Mouse (Mus musculus) layer of hippocampus, adult 9-10 months (tissue): ENCODE data around the gene Fbxo11.
"Not testable (repeated sequence)": the region's sequence is repeated elsewhere in the genome, so short reads cannot be mapped to it uniquely, and the experiment has no call there.

Experiments
- DNase-seq: peaks from one replicate; pipeline ENCODE4 v3.0.0; 2022; ENCODE audit warnings: low spot score

The Fbxo11 gene

GRCm38 (mm10) chr17:88006956-88007355 is 58.1 kb downstream of the Fbxo11 start:
- DNase-seq: no peak

GRCm38 (mm10) chr17:88004892-88005291 is 60.2 kb downstream of the Fbxo11 start:
- no peak for DNase-seq

GRCm38 (mm10) chr17:87997808-87998207 is 67.3 kb downstream of the Fbxo11 start:
- no peak for DNase-seq

- DNase-seq: no peak
These were observed 71.8 kb downstream of the Fbxo11 start for GRCm38 (mm10) chr17:87993338-87993737.

- no peak for DNase-seq
These were observed 72.9 kb downstream of the Fbxo11 start for GRCm38 (mm10) chr17:87992154-87992553.

- DNase-seq: no peak
These were observed 77.6 kb downstream of the Fbxo11 start for GRCm38 (mm10) chr17:87987507-87987906.

GRCm38 (mm10) chr17:87985916-87986315 is 79.2 kb downstream of the Fbxo11 start:
- no peak for DNase-seq

- DNase-seq: no peak
These were observed 80.5 kb downstream of the Fbxo11 start for GRCm38 (mm10) chr17:87984440-87985214.

- DNase-seq: no peak
These were observed 81.8 kb downstream of the Fbxo11 start for GRCm38 (mm10) chr17:87983313-87983712.

- DNase-seq: no peak
These were observed 83.0 kb downstream of the Fbxo11 start for GRCm38 (mm10) chr17:87982112-87982511.

GRCm38 (mm10) chr17:87979696-87980095 is 85.4 kb downstream of the Fbxo11 start:
- not testable (repeated sequence) for DNase-seq

GRCm38 (mm10) chr17:87976927-87977326 is 88.2 kb downstream of the Fbxo11 start:
- not testable (repeated sequence) for DNase-seq

- DNase-seq: no peak
These were observed 88.8 kb downstream of the Fbxo11 start for GRCm38 (mm10) chr17:87976154-87976806.

GRCm38 (mm10) chr17:87975229-87975853 is 89.8 kb downstream of the Fbxo11 start:
- DNase-seq: no peak

GRCm38 (mm10) chr17:87974629-87975228 is 90.4 kb downstream of the Fbxo11 start, which contains the start of gene Msh6:
Gene Msh6 (plus strand): TSS chr17:87975062.
- DNase-seq: peak; percentile 61

- no peak for DNase-seq
These were observed 91.6 kb downstream of the Fbxo11 start for GRCm38 (mm10) chr17:87973261-87974167.

GRCm38 (mm10) chr17:87972856-87973255 is 92.2 kb downstream of the Fbxo11 start:
- no peak for DNase-seq

- not testable (repeated sequence) for DNase-seq
These were observed 93.1 kb downstream of the Fbxo11 start for GRCm38 (mm10) chr17:87971696-87972591.

GRCm38 (mm10) chr17:87968483-87968926 is 96.6 kb downstream of the Fbxo11 start:
- DNase-seq: not testable (repeated sequence)
